Mouse (Mus musculus) B cell, adult 2 months (primary cell): ENCODE measurements at regions not wholly inside any gene's neighbourhood (a gene's known extent, or its start where the extent isn't known, plus 50 kb on each side); places are given as distances from the start of the nearest gene placed in this dataset.

ENCODE experiments used
- DNase-seq, 2 experiments: peaks; one replicate each; pipeline ENCODE4 v3.0.0; 2022

- no peak for DNase-seq
These were observed 119.2 kb upstream of the Eef2kmt start for GRCm38 (mm10) chr16:5374818-5375605.

DNA sequence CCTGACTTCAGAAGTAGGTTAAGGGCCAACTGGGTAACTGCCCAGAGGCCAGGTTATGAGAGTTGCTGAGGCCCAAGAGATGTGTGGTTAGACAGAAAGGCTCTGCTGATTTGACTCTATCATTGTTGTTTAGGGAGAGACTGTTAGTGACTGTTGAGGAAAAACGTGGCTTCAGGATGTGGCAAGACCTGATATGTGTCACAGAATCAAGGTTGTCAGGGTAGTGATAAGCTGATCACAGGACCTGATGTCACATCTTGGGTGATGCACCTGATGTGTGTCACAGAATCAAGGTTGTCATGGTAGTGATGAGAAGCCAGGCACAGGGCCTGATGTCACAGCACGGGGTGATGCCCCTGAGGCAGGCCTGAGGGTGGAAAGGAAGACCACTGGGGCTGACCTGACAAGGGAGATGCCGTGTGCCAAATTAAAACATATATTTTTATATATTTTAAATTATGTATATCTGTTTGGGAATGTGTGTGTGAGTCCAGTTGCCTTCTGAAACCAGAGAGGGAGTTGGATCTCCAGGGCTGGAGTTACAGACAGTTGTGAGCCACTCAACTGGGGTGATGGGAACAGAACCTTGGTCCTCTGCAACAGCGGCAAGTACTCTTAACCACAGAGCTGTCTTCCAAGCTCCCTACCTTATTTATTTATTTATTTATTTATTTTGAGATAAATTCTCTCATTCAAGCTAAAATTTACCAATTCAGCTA, 115.6 kb upstream of the Eef2kmt start:
- no peak for DNase-seq

DNA sequence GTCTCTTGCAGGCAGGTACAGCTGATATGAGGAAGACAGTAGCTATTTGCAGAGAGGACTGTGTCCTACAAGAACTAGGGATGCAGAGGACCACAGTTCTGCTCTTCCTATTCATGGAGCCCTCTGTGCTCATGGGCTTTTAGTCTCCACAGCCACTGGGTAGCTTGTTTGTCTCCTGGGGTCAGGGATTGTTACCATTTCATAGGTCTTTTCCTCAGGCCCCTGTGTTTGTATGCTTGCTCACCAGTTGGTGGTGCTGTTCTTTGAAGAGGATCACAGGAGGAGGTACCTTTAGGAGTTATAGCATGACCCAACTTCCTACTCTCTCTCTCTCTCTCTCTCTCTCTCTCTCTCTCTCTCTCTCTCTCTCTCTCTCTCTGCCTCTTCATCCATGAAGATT, 114.7 kb upstream of the Eef2kmt start:
- DNase-seq = no peak

DNA sequence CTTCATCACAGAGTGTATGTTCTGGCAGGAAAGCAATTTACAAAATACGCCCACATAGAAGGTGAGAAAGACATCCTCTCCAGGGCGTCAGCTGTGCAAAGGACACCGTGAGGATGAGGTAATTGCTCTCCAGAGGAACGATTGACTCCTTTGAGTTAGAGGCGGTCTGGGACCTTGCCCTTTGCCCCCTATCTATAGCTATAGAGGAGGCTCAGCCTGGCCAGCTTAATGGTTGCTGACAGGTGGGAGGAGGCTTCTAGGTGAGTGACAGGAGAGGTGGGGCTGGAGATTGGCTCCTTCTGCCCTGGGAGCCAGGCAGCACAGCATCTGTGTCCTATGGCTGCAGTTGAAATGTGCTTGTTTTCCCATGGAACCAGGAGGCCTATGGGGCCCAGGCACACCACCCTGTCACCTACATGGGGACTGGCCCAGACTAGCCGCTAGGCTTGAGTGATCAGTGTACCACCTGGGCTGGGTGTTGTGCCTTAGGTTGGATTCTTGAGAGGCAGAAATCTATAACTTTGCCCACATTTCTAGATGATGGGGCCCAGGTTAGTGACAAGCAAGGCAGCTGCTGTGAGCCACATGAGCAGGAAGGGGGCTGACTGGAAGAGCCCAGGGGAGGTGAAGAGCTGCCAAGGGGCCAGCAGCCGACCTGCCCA, 113.2 kb upstream of the Eef2kmt start:
- DNase-seq = no peak

DNA sequence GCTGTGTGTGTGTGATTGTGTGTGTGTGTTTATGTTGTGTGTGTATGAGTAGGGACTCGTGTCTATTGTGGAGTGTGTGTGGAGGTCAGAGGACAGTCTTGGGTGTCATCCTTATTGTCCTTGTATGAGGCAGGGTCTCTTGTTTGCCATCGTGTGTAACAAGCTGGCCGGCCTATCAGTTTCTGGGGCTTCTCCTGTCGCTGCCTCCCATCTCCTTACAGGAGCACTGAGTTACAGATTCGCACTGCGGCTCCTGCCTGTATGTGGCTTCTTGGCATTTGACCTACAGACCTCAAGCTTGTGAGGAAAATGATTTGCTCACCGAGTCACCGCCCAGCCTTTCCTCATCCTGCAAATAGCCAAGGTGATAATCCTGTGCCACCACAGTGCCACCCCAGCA, 112.6 kb upstream of the Eef2kmt start:
- DNase-seq = no peak

GRCm38 (mm10) chr16:5367581-5368119, 111.9 kb upstream of the Eef2kmt start:
- no peak for DNase-seq

DNA sequence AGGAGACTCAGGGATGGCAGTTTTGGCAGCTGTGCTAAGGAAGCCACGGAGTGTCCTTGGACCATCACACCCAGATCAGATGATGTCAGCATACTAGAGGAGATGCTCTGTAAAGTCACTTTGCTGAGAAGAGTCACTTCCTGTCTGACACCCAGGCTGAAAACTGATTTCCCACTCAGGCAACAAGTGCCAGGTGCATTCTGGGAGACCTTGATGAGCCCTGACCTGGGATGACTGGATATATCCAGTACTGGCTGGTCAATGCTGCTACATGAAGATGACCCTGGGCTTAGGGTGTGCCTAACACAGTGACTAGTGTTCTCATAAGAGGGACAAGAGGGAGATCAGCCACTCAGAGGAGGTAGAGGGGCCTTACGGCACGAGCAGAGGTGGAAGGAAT, 110.2 kb upstream of the Eef2kmt start:
- no peak for DNase-seq

DNA sequence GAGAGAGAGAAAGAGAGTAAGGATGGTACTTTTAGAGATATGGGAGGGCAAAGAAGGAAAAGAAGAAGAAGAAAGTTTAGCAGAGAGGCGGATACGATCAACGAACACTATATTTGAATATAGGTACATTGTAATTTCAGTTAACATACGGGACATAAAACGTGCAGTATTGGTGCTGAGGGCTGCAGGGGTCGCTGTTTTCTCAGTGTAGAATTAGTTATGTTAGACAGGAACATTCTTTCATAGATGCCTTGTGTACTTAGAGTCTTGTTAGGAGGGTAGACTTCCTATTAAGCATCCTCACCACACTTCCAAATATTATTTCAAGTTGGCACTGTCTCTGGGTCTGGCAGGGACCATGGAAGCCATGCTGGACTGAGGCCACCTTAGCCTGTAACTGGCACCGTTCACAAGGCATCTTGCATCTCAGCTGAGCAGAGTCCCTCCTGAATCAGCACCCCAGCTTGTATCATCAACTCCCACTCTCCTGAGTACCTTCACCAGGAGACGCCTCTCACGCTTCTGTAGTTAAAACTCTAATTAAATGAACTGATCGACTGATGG, 107.3 kb upstream of the Eef2kmt start:
- no peak for DNase-seq

- no peak for DNase-seq
These were observed 103.4 kb upstream of the Eef2kmt start for GRCm38 (mm10) chr16:5359193-5359592.

- DNase-seq = no peak
These were observed 98.1 kb upstream of the Eef2kmt start for GRCm38 (mm10) chr16:5353881-5354280.

- DNase-seq = peak; percentile 29 to 40
These were observed 96.2 kb upstream of the Eef2kmt start for GRCm38 (mm10) chr16:5351890-5352571.

GRCm38 (mm10) chr16:5347151-5347550, 91.4 kb upstream of the Eef2kmt start:
- DNase-seq = no peak

GRCm38 (mm10) chr16:5342326-5342725, 86.5 kb upstream of the Eef2kmt start:
- DNase-seq = no peak

- no peak for DNase-seq
These were observed 60.5 kb upstream of the Eef2kmt start for GRCm38 (mm10) chr16:5316271-5316670.

GRCm38 (mm10) chr16:5313261-5313660, 57.5 kb upstream of the Eef2kmt start:
- DNase-seq = no peak

- no peak for DNase-seq
These were observed 55.7 kb upstream of the Eef2kmt start for GRCm38 (mm10) chr16:5311456-5311855.

- no peak for DNase-seq
These were observed 55.0 kb upstream of the Eef2kmt start for GRCm38 (mm10) chr16:5310736-5311135.

GRCm38 (mm10) chr16:5307761-5308160, 52.0 kb upstream of the Eef2kmt start:
- DNase-seq = no peak

GRCm38 (mm10) chr16:5307249-5307605, 51.4 kb upstream of the Eef2kmt start:
- DNase-seq = no peak

DNA sequence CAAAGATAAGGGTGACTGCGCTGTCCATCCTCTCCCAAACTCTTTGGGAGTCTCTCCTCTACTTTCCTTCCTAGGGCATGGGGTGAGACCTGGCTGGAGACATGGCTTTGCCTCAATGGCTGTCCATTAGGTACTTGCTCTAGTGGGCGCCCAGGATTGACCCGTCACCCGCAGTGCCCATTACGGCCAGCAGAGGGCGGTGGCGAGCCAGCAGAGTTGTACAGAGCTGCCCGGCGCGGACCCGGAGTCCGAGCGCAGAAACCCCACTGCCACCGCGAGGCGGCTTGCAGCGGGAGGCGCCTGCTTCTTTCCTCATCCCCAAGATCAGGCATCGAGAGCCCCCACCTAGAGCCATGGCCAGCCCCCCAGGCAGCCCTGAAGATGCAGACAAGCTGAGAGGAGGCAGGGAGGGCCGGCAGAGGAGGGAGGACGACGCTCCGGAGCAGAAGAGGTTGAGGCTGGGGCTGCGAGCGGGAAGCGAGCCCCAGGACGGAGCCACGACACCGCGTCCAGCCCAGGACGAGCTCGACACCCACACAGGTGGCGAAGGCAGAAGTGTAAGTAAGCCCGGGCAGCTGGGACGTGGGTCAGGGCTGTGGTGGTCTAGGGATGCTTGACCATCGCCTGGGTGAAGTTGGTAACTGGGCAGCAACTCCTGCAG, 50.9 kb upstream of the Eef2kmt start:
- peak; percentile 90 to 91 for DNase-seq
